Mouse (Mus musculus) testis, adult 2 months (tissue): ENCODE data around the gene Trappc13.

Experiments used
- CTCF ChIP-seq: fragments of 200-500 bp; IDR thresholded peaks from 2 replicates; pipeline ENCODE4 v1.5.1; 2012; ENCODE audit warnings: low read depth, mild to moderate bottlenecking, inconsistent platforms, low read length, moderate library complexity; ENCODE audit not compliant: control insufficient read depth, insufficient read depth, insufficient replicate concordance
- POLR2A ChIP-seq: fragments of 200-500 bp; IDR thresholded peaks from 2 replicates; pipeline ENCODE4 v1.6.1; 2012; ENCODE audit warnings: low read depth, mild to moderate bottlenecking, inconsistent platforms, low read length, moderate library complexity; ENCODE audit not compliant: control insufficient read depth

GRCm38 (mm10) chr13:104145646-104146045 lies 32.6 kb downstream of the Trappc13 start:
- TF ChIP-seq CTCF (no peak), POLR2A (no peak)
